Mouse (Mus musculus): Measurements from ENCODE around the gene Skp1a. TPM values are rescaled to one million over a fixed set of nuclear protein-coding genes. Genes with fewer than 3 reads are reported as not detected.

The Skp1a gene
- polyA plus RNA-seq, 1 experiment from 2014 or later = 1,143 TPM

- no peak overlapping the region for H3K4me2 ChIP-seq (ENCODE audit: low read length)
- H3K9me3 ChIP-seq (ENCODE audit: control insufficient read depth, low read length) = no peaks in the 10 kb centered on the region
- no peaks in the 10 kb centered on the region for H3K27me3 ChIP-seq (replicated peaks; ENCODE audit: control insufficient read depth, insufficient read depth, low read length)
- WGBS = 77% methylated on average over 6 of the region's 6 CpGs
- ATAC-seq = no peak
- no peak overlapping the region for H3K9ac ChIP-seq (replicated peaks; ENCODE audit: low read depth, low read length)
- no peaks in the 10 kb centered on the region for H3K36me3 ChIP-seq (ENCODE audit: control insufficient read depth, insufficient read depth)
- H3K4me1 ChIP-seq (replicated peaks; ENCODE audit: control insufficient read depth, insufficient read depth, low read length) = no peaks in the 10 kb centered on the region
- H3K4me3 ChIP-seq (replicated peaks; ENCODE audit: low read length) = no peak overlapping the region
- no peak overlapping the region for H3K27ac ChIP-seq (ENCODE audit: low read length)
These were observed 61.1 kb downstream of the Skp1a start for GRCm38 (mm10) chr11:52292894-52293293.

GRCm38 (mm10) chr11:52294103-52294502 lies 62.3 kb downstream of the Skp1a start:
- Histone ChIP-seq H3K4me1 (replicated peaks; ENCODE audit: control insufficient read depth, insufficient read depth, low read length) (no peaks in the 10 kb centered on the region), H3K27ac (ENCODE audit: low read length) (no peak overlapping the region), H3K36me3 (ENCODE audit: control insufficient read depth, insufficient read depth) (no peaks in the 10 kb centered on the region), H3K4me3 (replicated peaks; ENCODE audit: low read length) (no peak overlapping the region), H3K27me3 (replicated peaks; ENCODE audit: control insufficient read depth, insufficient read depth, low read length) (no peaks in the 10 kb centered on the region), H3K9ac (replicated peaks; ENCODE audit: low read depth, low read length) (no peak overlapping the region), H3K4me2 (ENCODE audit: low read length) (no peak overlapping the region), H3K9me3 (ENCODE audit: control insufficient read depth, low read length) (no peaks in the 10 kb centered on the region)
- 82% methylated on average over 9 of the region's 9 CpGs for WGBS
- no peak for ATAC-seq

Other genes with a start within 250 kb of the Skp1a start
- 279 and 306 TPM in 2 replicates for gene Ube2b, start 231.2 kb upstream of the Skp1a start, polyA plus RNA-seq (2015; fragmentation: Nextera tagmentation; extraction: Ambion mirVana)
- gene Cdkl3, start 227.8 kb upstream of the Skp1a start, polyA plus RNA-seq (2015; fragmentation: Nextera tagmentation; extraction: Ambion mirVana) = 27.0 and 27.1 TPM in 2 replicates
- 116 and 123 TPM in 2 replicates for gene Ppp2ca, start 133.3 kb upstream of the Skp1a start, polyA plus RNA-seq (2015; fragmentation: Nextera tagmentation; extraction: Ambion mirVana)
- gene Olfr1373, start 86.5 kb upstream of the Skp1a start, polyA plus RNA-seq (2015; fragmentation: Nextera tagmentation; extraction: Ambion mirVana) = not detected in 2 replicates
- not detected in 2 replicates for gene Olfr1371, start 18.0 kb upstream of the Skp1a start, polyA plus RNA-seq (2015; fragmentation: Nextera tagmentation; extraction: Ambion mirVana)
- gene Tcf7, start 51.0 kb downstream of the Skp1a start, polyA plus RNA-seq (2015; fragmentation: Nextera tagmentation; extraction: Ambion mirVana) = 2.7 and 4.8 TPM in 2 replicates
- gene Vdac1, start 128.9 kb downstream of the Skp1a start, polyA plus RNA-seq (2015; fragmentation: Nextera tagmentation; extraction: Ambion mirVana) = 329 and 341 TPM in 2 replicates
- 116 and 124 TPM in 2 replicates for gene 9530068E07Rik, start 164.4 kb downstream of the Skp1a start, polyA plus RNA-seq (2015; fragmentation: Nextera tagmentation; extraction: Ambion mirVana)

Data from forebrain, embryonic 16.5 days (tissue).